Mouse (Mus musculus) liver, embryonic 14.5 days (tissue): ENCODE measurements around the gene Ngly1.

Experiments used
- CTCF ChIP-seq: IDR thresholded peaks from 2 replicates; pipeline ENCODE4 v1.5.1; 2016; ENCODE audit warnings: antibody characterized with exemption, low read depth, control low read depth
- EP300 ChIP-seq: IDR thresholded peaks from 2 replicates; pipeline ENCODE4 v1.6.1; 2016; ENCODE audit warnings: antibody characterized with exemption, low read depth

DNA sequence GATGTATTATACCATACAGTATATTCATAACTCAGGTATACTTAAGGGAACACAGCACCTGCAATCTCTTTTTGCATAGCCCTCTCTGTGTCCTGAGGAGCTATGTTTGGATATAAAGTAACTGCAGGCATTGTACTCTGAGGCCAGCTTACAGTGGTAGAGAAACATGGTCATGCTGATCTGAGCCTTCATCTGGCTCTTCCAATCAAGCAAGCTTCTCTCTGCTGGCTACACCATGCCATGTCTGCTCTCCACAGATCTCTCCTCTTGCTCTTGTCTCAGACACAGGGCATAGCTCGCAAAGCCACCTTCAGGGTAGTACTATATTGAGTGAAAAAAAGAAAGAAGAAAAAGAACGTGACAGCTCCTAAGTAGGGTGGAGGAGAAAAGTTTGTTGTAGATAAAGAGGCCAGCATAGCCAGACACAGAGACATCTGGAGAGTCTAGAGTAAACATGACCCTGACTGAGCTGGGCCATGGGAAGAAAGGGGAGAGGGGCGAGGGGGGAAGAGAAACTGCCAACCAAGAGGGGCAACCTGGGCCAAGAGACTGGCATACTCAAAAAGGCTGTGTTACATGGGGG lies 86.8 kb downstream of the Ngly1 start:
- TF ChIP-seq EP300 (no peak), CTCF (no peak)
